Mouse (Mus musculus) CH12.LX (cell line): ENCODE measurements around the gene Fads3. TPM values are rescaled to one million over a fixed set of nuclear protein-coding genes. Genes with fewer than 3 reads are reported as not detected.
A peak's percentile ranks its signal among the peaks of the same experiment; 100 is the strongest.

Source experiments
- DNase-seq: peaks from one replicate; pipeline ENCODE4 v3.0.0-alpha.2; 2013; ENCODE audit errors: extremely low read depth
- H3K27ac ChIP-seq: 2 replicates; pipeline ENCODE4 v1.5.1; 2012; ENCODE audit warnings: low read depth, mild to moderate bottlenecking, control low read depth, moderate library complexity; ENCODE audit not compliant: insufficient read depth
- H3K27me3 ChIP-seq: replicated peaks from 2 replicates; pipeline ENCODE3; 2012; ENCODE audit warnings: inconsistent platforms
- H3K36me3 ChIP-seq, 2 experiments: replicated peaks in 1 of 2; 2 replicates each; pipeline versions ENCODE3 to v1.6.1; 2012; ENCODE audit warnings: inconsistent platforms in 1 of 2, low read length in 1 of 2, mild to moderate bottlenecking in 1 of 2, mixed read lengths in 1 of 2, moderate library complexity in 1 of 2; ENCODE audit not compliant: control insufficient read depth in 1 of 2, insufficient read depth in 1 of 2
- H3K4me1 ChIP-seq, 2 experiments: 2 replicates each; pipeline ENCODE4 v1.6.1; 2012; ENCODE audit warnings: inconsistent platforms in 1 of 2, moderate library complexity in 1 of 2; ENCODE audit not compliant: insufficient read depth in 2 of 2, control insufficient read depth in 1 of 2
- H3K4me2 ChIP-seq: 2 replicates; pipeline ENCODE4 v1.6.1; 2012; ENCODE audit warnings: low read depth, mild to moderate bottlenecking, control low read depth; ENCODE audit not compliant: poor library complexity, insufficient read depth, severe bottlenecking
- H3K4me3 ChIP-seq, 3 experiments: fragments of 150-350 bp in 1 of 3; sonication (generic) in 1 of 3; replicated peaks in 1 of 3; 2 replicates each; pipeline versions ENCODE3 to v1.5.1; 2011 to 2012; ENCODE audit warnings: low read depth in 2 of 3, low read length in 2 of 3, mild to moderate bottlenecking in 2 of 3, moderate library complexity in 2 of 3, control low read depth in 1 of 3, improper control_type of control experiment in 1 of 3, inconsistent platforms in 1 of 3, mixed read lengths in 1 of 3; ENCODE audit not compliant: poor library complexity in 1 of 3
- H3K79me2 ChIP-seq: replicated peaks from 2 replicates; pipeline ENCODE4 v1.6.1; 2012; ENCODE audit warnings: mild to moderate bottlenecking, moderate library complexity; ENCODE audit not compliant: control insufficient read depth, poor library complexity, insufficient read depth, severe bottlenecking; ENCODE audit errors: extremely low read depth
- H3K9ac ChIP-seq: 2 replicates; pipeline ENCODE4 v1.6.1; 2012; ENCODE audit warnings: low read depth, mild to moderate bottlenecking, control low read depth, moderate library complexity; ENCODE audit not compliant: insufficient read depth
- H3K9me3 ChIP-seq: replicated peaks from 2 replicates; pipeline ENCODE3; 2012; ENCODE audit warnings: low read length, inconsistent platforms, mixed read lengths
- CHD1 ChIP-seq: IDR thresholded peaks from 2 replicates; pipeline ENCODE4 v1.6.1; 2012; ENCODE audit warnings: low read depth, low read length, improper control_type of control experiment, inconsistent platforms
- CTCF ChIP-seq, 2 experiments: IDR thresholded peaks in 1 of 2; conservative IDR thresholded peaks in 1 of 2; 2 replicates each; pipeline ENCODE4 v1.5.1; 2011 to 2012; ENCODE audit warnings: low read depth in 2 of 2, low read length in 2 of 2, improper control_type of control experiment in 1 of 2, inconsistent platforms in 1 of 2, mild to moderate bottlenecking in 1 of 2, moderate library complexity in 1 of 2
- E2F4 ChIP-seq: IDR thresholded peaks from 2 replicates; pipeline ENCODE4 v1.6.1; 2011; ENCODE audit warnings: low read depth, low read length, improper control_type of control experiment; ENCODE audit not compliant: insufficient replicate concordance
- ELF1 ChIP-seq: IDR thresholded peaks from 2 replicates; pipeline ENCODE4 v1.6.1; 2014; ENCODE audit warnings: low read depth, mild to moderate bottlenecking, inconsistent platforms, low read length, improper control_type of control experiment
- HCFC1 ChIP-seq: IDR thresholded peaks from 2 replicates; pipeline ENCODE4 v1.6.1; 2012; ENCODE audit warnings: low read depth, mild to moderate bottlenecking, inconsistent platforms, low read length, improper control_type of control experiment
- JUN ChIP-seq: IDR thresholded peaks from 2 replicates; pipeline ENCODE4 v1.6.1; 2011; ENCODE audit warnings: low read depth, mild to moderate bottlenecking, low read length, improper control_type of control experiment, moderate library complexity; ENCODE audit not compliant: insufficient read depth
- JUND ChIP-seq: conservative IDR thresholded peaks from 2 replicates; pipeline ENCODE4 v1.6.1; 2011; ENCODE audit warnings: low read depth, low read length, improper control_type of control experiment
- MAFK ChIP-seq: IDR thresholded peaks from 2 replicates; pipeline ENCODE4 v1.6.1; 2011; ENCODE audit warnings: low read length, improper control_type of control experiment; ENCODE audit not compliant: insufficient replicate concordance
- MEF2A ChIP-seq: IDR thresholded peaks from 2 replicates; pipeline ENCODE4 v1.6.1; 2014; ENCODE audit warnings: low read depth, mild to moderate bottlenecking, inconsistent platforms, low read length, improper control_type of control experiment, borderline replicate concordance
- MXI1 ChIP-seq: IDR thresholded peaks from 2 replicates; pipeline ENCODE4 v1.6.1; 2011; ENCODE audit warnings: mild to moderate bottlenecking, low read depth, low read length, improper control_type of control experiment
- NRF1 ChIP-seq: IDR thresholded peaks from 2 replicates; pipeline ENCODE4 v1.6.1; 2014; ENCODE audit warnings: low read depth, mild to moderate bottlenecking, inconsistent platforms, low read length, improper control_type of control experiment, moderate library complexity
- PAX5 ChIP-seq: IDR thresholded peaks from 2 replicates; pipeline ENCODE4 v1.6.1; 2012; ENCODE audit warnings: low read length, inconsistent platforms, mixed read lengths
- POLR2A ChIP-seq: IDR thresholded peaks from 2 replicates; pipeline ENCODE4 v1.6.1; 2011; ENCODE audit warnings: low read depth, mild to moderate bottlenecking, improper control_type of control experiment, low read length
- POLR2AphosphoS2 ChIP-seq: IDR thresholded peaks from 2 replicates; pipeline ENCODE4 v1.6.1; 2011; ENCODE audit warnings: low read depth, low read length, improper control_type of control experiment
- RAD21 ChIP-seq: IDR thresholded peaks from 2 replicates; pipeline ENCODE4 v1.6.1; 2011; ENCODE audit warnings: low read depth, mild to moderate bottlenecking, low read length, improper control_type of control experiment, moderate library complexity
- RCOR1 ChIP-seq: conservative IDR thresholded peaks from 2 replicates; pipeline ENCODE4 v1.6.1; 2012; ENCODE audit warnings: low read depth, mild to moderate bottlenecking, inconsistent platforms, low read length, improper control_type of control experiment
- SIN3A ChIP-seq: IDR thresholded peaks from 2 replicates; pipeline ENCODE4 v1.6.1; 2012; ENCODE audit warnings: low read length, improper control_type of control experiment, inconsistent platforms
- TBP ChIP-seq: conservative IDR thresholded peaks from 2 replicates; pipeline ENCODE4 v1.6.1; 2011; ENCODE audit warnings: low read depth, low read length, improper control_type of control experiment
- TCF12 ChIP-seq: IDR thresholded peaks from 2 replicates; pipeline ENCODE4 v1.6.1; 2014; ENCODE audit warnings: low read depth, mild to moderate bottlenecking, inconsistent platforms, low read length, improper control_type of control experiment
- USF1 ChIP-seq: IDR thresholded peaks from 2 replicates; pipeline ENCODE4 v1.6.1; 2014; ENCODE audit warnings: low read depth, mild to moderate bottlenecking, inconsistent platforms, low read length, improper control_type of control experiment
- USF2 ChIP-seq: conservative IDR thresholded peaks from 2 replicates; pipeline ENCODE4 v1.6.1; 2011; ENCODE audit warnings: low read depth, low read length, improper control_type of control experiment
- ZKSCAN1 ChIP-seq: IDR thresholded peaks from 2 replicates; pipeline ENCODE4 v1.6.1; 2012; ENCODE audit warnings: low read depth, inconsistent platforms, low read length, improper control_type of control experiment, borderline replicate concordance
- ZMIZ1 ChIP-seq: IDR thresholded peaks from 2 replicates; pipeline ENCODE4 v1.6.1; 2012; ENCODE audit warnings: low read depth, mild to moderate bottlenecking, inconsistent platforms, low read length, improper control_type of control experiment
- ZNF384 ChIP-seq: IDR thresholded peaks from 2 replicates; pipeline ENCODE4 v1.6.1; 2012; ENCODE audit warnings: low read depth, low read length, improper control_type of control experiment, inconsistent platforms
- dilution Hi-C: fragments of 300-500 bp; cut with MboI; formaldehyde crosslinking; loops from 2 replicates; pipeline ENCODE4 v1.14.3; 2020; ENCODE audit warnings: low sequenced_read_pairs; ENCODE audit not compliant: extremely low pct_unique_long_range_greater_than_20kb, extremely low pct_ligation_motif_present
- in situ Hi-C: fragments of 300-500 bp; cut with MboI; formaldehyde crosslinking; loops from 3 replicates; pipeline ENCODE4 v1.14.3; 2019; ENCODE audit warnings: low sequenced_read_pairs, low pct_ligation_motif_present, low pct_unique_long_range_greater_than_20kb, mixed read lengths
- polyA plus RNA-seq: library from polyadenylated mRNA; unstranded; fragments of >175 nt; gene quantifications from 2 replicates; pipeline ENCODE4 v1.2.1, GENCODE M21; 2012; ENCODE audit warnings: low read depth; ENCODE audit not compliant: insufficient read length
- total RNA-seq, 2 experiments: library from RNA; depleted of rRNA; stranded (reverse); fragments of 300-350 nt in 1 of 2; fragments of >200 nt in 1 of 2; gene quantifications; 2 replicates each; pipeline ENCODE4 v1.2.3; 2012 to 2014

Fads3 gene
- total and polyA plus RNA-seq, 3 experiments, result 0.29 to 1.1 TPM; not detected in 1

DNA sequence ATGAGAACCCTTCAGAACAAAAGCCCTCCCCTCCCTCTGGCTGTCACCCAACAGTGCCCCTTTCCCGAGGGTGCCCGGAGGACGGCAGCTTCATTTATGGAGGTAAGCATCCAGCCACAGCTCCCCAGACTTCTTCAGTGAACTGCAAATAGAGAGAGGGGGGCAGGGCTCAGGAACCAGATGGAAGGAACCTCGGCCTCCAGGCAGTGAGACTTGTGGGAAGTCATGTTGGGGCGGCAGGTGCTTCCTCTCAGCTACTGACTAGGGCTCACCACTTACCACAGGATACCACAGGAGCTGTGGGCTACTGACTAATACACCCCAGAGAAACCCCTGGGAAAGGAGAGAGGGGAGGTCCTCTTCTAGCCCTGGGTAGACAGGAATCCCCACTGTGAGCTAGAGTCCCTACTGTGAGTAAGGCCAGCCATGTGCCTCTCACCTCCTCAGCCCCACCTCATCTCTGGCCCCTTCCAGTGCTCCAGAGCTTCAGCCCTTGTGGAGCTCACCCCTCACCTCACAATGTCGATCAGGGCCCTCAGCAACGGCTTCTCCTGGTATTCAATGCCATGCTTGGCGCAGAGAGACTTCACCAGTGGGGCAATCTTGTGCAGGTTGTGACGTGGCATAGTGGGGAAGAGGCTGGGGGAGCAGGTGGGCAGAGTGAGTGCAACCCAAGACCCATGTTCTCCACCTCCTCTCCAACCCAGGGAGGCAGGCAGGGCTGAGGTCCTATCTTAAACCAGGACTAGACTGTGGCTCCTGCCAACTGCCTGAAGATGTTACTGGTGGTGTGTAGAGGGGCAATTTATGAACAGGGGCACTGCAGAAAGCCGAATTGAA is 23.0 kb downstream of the Fads3 start (continued):
- TF ChIP-seq E2F4, result no peak
- no peak for TF ChIP-seq HCFC1
- TF ChIP-seq JUND, result no peak
- no peak for TF ChIP-seq RAD21
- no peak for TF ChIP-seq MXI1
- no peak for TF ChIP-seq ELF1
- no peak for TF ChIP-seq POLR2A
- TF ChIP-seq ZMIZ1, result no peak
- TF ChIP-seq ZKSCAN1, result peak; percentile 81
- peak; percentile 46; the same call in 1 of the 2 replicates for TF ChIP-seq TCF12
- TF ChIP-seq USF2, result no peak
- TF ChIP-seq POLR2AphosphoS2, result no peak
- no peak for TF ChIP-seq PAX5
- TF ChIP-seq RCOR1, result no peak
- TF ChIP-seq JUN, result no peak
- TF ChIP-seq CHD1, result no peak
- TF ChIP-seq, all 38 proteins: peak for 8

DNA sequence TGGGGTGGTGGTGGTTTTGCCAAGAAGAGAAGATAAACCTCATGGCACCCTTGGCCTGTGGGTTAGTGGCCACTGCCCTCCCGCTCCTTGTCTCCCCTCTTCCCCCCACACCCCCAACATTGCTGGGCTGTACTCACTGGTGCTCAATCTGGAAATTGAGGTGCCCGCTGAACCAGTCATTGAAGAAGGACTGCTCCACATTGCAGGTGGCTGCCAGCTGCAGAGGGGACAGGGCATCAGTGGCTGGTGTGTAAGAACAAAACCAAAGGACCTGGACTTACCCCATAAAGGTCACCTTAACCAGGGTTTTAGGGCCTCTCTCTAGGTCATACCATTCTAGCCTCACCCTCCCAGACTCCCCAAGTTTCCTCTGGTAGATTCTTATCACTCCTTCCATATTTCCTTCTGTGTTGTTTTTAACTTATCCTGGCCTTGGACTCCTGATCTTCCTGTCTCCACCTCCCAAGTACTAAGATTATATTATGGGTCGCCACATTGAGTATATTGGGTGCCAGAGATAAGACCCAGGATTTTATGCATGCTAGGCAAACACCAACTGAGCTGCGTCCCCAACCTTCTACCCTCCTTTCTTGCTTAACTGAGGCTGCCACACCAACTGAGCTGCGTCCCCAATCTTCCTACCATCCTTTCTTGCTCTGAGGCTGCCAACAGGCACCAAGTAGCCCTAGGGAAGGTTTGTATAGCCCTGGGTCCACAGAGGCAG is 24.3 kb downstream of the Fads3 start:
- H3K36me3 ChIP-seq, result no peaks in the 10 kb centered on the region
- H3K27ac ChIP-seq, result no peak overlapping the region
- in situ Hi-C loops, result no loop called here
- no peaks in the 10 kb centered on the region for H3K79me2 ChIP-seq
- H3K4me3 ChIP-seq, result no peak overlapping the region
- dilution Hi-C loops, result no loop called here
- no peaks in the 10 kb centered on the region for H3K27me3 ChIP-seq
- peaks cover 4% of the 10 kb centered on the region for H3K9me3 ChIP-seq
- DNase-seq, result no peak
- peaks cover 11 to 71% of the 10 kb centered on the region in 2 experiments for H3K4me1 ChIP-seq
- TF ChIP-seq HCFC1 (no peak), SIN3A (no peak), USF2 (no peak), MEF2A (no peak), ZNF384 (no peak), MAFK (no peak), NRF1 (no peak), USF1 (no peak), TBP (no peak), CTCF (conservative IDR thresholded peaks at IDR 0.05 in 1 of 2, IDR thresholded peaks at IDR 0.05 in 1 of 2; ENCODE audit: low read depth in 2 of 2, low read length in 2 of 2) (no peak), RCOR1 (no peak), JUND (no peak), CHD1 (no peak)
- TF ChIP-seq, all 38 proteins: peak for 0
- no peak overlapping the region for H3K4me2 ChIP-seq
- no peak overlapping the region for H3K9ac ChIP-seq
